Mouse (Mus musculus) layer of hippocampus, postnatal 10 days (tissue): ENCODE results near the gene Syt7. TPM values are rescaled to one million over a fixed set of nuclear protein-coding genes. Genes with fewer than 3 reads are reported as not detected.

Experiments
- DNase-seq, 2 experiments: peaks; one replicate each; pipeline ENCODE4 v3.0.0; 2021; ENCODE audit warnings: low spot score in 2 of 2
- long read RNA-seq: library from polyadenylated mRNA; stranded (forward); transcript quantifications from one replicate; pipeline ENCODE4 v2.0.0, GENCODE M21; 2023
- total RNA-seq, 2 experiments: library from RNA; stranded (reverse); gene quantifications; 2 replicates each; pipeline ENCODE4 v1.2.3; 2021

Syt7 gene
- 100 to 1,000 TPM; 210 to 226 TPM for total RNA-seq
- long read RNA-seq, full-length matches to known transcripts, result 5 of 39 reads
- long read RNA-seq, partial matches to known transcripts, result 0 of 39 reads
- long read RNA-seq, other reads (novel, unspliced or antisense), result 34 of 39 reads

DNA sequence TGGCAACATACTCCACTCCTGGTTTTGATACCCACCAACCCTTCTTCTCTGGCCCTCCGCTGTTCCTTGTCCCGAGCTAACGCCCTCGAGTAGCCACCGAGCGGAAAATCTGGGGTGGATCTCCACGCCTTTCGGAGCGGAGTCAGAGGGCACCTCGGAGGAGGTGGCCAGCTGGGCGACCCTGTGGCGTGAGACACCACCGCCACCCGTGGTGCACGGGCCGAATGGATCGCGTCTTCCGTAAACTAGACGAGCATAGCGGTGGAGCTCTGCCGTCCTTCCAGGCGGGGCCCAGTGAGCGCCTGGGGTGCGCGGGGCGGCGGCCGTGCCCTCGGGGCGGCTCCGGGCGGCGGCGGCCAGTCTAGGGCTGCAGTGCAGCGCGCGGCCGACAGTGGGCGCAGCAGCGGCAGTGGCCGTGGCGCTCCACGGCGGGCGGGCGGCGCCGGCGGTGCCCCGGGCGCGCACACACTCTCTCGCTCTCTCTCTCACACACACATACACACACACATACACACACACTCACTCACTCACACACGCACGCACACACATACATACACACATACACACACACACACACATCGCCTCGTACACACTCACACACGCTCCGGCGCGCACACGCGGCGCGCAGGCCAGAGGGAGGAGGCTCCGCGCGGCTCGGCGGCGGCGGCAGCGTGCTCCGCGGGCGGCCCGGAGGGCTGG is at the start of gene Syt7:
TSS of gene Syt7 (plus strand) at position 476 of the 699 bp plus-strand sequence.
- peak; percentile 93 for DNase-seq

GRCm38 (mm10) chr19:10339271-10339670 is 49.6 kb upstream of the Syt7 start:
- DNase-seq, result no peak

GRCm38 (mm10) chr19:10340661-10341060 is 48.2 kb upstream of the Syt7 start:
- no peak for DNase-seq

GRCm38 (mm10) chr19:10341152-10341551 is 47.7 kb upstream of the Syt7 start:
- DNase-seq, result peak; percentile 80 to 83

GRCm38 (mm10) chr19:10341817-10342439 is 47.0 kb upstream of the Syt7 start:
- DNase-seq, result peak; percentile 84 to 88

DNA sequence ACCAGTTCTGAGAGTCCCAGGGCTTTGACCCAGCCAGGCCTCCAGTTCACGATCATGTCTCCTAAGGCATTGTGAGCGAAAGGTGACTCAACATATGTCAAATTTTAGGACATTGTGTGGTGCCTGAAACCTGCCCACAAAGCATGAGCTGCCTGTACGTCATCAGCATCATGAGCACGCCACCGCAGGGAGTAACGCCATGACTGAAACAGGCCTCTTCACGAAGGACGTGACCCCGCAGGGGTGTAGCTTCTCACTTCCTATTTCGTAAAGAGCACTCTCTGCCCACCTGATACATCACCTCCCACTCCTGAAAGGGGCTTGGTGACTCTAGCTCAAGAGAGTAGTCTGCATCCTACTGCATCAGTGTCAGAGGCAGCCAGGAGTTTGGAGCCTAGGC is 45.0 kb upstream of the Syt7 start:
- no peak for DNase-seq

GRCm38 (mm10) chr19:10345696-10346095 is 43.2 kb upstream of the Syt7 start:
- no peak for DNase-seq

GRCm38 (mm10) chr19:10347628-10348273 is 41.1 kb upstream of the Syt7 start:
- no peak for DNase-seq

DNA sequence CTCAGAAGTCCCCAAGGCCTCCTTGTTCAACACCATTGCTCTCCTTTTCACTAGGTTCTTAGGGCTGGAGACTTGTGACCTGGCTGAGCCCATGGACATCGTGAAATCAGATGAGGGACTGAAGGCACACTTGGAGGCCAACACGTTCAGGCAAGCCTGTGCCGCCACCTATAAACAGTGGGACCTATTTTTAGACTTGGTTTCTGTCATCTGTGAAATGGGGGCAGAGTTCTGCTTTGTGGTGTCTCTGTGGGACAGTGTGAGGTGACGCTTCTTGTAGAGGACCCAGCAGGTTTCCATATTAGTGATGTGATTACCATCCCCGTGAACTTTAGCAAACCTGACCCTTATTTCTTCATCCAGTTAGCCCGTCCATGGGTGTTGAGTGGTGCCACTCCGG is 36.7 kb upstream of the Syt7 start:
- no peak for DNase-seq

DNA sequence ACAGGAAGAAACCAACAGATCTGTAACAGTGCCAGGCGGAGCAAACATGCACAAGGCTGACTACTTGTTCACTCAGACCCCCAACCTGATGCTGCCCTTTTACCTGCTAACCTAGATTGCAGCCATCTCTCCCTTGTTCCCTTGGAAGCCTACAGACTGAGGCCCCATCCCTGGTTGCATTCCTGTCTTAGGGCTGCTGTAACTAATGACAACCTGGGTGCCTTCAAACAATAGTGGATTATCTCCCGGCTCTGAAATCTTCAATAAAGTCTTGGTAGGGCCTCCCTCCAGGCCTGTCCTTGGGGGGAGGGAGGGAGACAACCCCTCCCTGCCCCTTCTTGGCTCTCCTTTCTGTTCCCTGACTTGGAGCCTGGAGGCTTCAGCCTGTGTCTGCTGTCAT is 34.1 kb upstream of the Syt7 start:
- no peak for DNase-seq

GRCm38 (mm10) chr19:10356845-10357503 is 31.9 kb upstream of the Syt7 start:
- no peak for DNase-seq

DNA sequence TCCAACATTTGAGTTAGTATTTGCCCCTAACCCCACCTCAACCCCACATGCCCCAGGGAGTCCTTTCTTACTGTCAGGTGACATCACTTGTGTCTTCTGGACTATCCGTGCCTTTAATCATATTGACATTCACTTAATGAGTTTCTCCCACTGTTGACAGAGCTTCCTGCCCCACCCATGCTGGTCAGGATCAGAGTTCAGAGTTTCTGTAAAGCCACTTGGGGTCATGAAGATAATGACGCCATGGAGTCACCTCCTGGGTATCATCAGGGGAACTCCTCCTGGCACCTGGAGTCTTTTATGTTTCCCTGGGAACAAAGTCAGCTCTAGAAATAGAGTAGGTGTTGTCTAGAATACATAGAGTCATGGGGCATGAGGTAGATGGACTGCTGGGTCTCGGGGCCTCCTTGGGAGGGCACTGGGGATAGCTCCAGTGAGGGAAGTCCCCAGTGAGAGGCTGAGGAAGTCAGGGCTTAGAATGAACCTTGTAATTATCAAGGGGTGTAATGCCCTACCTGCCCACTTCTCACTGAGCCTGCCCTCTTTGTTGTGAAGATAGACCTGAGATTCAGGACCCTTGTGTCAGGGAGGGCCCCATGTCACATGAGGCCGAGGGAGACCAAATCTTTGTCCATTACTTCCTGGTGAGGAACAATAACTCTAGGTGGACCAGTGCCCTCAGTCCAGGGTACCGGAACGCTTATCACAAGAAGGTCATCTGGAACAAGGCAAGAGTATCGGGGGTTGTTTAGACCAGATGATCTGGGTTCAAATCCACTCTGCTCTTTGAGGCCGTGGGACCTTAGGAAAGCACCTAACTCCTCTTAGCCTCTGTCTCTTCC is 29.6 kb upstream of the Syt7 start:
- DNase-seq, result no peak

DNA sequence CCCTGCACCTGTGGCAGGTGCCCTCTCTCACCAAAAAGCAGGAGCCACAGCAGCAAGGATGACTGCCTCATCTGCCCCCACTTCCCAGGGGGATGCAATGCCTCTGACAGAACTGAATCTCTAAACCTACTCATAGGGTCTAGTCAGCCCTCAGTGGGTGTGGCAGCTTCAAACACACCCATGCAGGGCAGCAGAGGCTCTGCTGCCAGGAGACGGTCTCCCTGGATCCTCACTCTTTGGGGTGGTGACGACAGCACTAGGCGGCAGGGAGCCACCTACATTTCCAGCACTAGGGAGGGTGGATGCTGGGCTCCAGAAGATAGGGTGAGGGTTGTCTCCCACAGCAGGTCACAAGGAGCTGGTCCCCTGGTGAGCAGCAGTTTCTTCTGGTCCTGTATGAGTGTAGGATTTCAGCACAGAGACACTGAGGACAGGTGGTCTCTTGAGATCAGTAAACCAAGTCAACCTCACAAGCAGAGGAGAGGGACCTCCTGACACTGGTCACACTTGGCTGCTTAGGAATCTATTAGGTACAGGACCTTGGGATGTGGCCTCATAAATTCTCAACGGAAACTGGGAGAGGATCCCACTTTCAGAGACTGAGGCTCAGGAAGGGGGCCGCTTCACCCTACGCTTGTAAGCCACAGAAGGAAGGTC is 26.3 kb upstream of the Syt7 start:
- DNase-seq, result no peak

DNA sequence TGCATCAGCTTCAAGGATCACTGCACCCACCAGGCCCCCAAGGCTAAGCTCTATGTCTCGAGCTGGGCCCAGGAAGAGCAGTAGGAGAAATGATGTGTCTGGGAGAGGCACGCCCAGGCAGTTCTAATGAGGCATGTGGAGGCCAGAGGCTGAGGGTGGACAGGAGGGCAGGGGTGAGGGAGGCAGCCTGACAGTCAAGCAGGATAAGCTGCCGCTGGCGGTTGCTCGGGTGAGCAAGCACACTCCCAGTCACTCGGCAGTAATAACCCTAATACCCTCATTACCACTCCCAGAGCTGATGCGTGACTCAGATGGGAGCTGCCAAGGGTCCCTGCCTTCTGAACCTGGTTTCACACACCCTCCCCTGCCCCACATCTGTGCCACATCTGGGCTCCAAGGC is 25.0 kb upstream of the Syt7 start:
- DNase-seq, result no peak

DNA sequence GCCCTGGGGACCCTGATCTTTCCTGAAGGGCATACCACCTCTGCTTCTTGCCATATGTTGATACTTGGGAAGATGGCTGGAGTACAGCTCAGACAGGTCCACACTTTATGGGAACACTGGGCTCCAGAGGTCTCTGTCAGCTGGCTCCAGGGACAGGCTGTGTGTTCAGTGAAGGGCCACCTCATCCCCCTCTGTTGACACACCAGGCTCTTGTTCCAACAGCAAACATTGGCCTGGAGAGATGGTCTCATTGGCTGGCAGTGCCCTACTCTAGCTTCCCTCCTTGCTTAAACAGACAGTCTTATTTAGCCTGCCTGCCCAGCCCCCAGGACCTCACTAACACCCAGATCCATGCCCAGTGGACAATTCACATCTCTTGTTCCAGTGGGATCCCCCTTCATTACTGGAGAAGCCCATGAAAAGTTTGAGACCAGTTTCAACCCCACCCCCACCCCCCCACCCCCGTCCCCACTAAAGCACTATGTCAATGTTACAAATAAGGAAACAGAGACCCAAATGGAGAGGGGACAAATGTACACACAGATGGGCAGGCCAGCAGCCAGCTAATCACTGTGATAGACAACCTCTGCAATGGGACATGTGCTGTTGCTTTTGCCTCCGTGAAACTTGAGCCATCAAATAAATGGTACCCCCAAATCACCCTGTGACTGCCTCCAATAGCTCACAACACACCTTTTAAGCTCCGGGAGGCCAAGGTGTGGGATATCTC is 22.6 kb upstream of the Syt7 start:
- no peak for DNase-seq

- peak; percentile 39 to 52 for DNase-seq
Observed at GRCm38 (mm10) chr19:10367802-10368201, 21.1 kb upstream of the Syt7 start.

- DNase-seq, result no peak
Observed at GRCm38 (mm10) chr19:10369936-10370335, 19.0 kb upstream of the Syt7 start.

- no peak for DNase-seq
Observed at GRCm38 (mm10) chr19:10373191-10373590, 15.7 kb upstream of the Syt7 start.

DNA sequence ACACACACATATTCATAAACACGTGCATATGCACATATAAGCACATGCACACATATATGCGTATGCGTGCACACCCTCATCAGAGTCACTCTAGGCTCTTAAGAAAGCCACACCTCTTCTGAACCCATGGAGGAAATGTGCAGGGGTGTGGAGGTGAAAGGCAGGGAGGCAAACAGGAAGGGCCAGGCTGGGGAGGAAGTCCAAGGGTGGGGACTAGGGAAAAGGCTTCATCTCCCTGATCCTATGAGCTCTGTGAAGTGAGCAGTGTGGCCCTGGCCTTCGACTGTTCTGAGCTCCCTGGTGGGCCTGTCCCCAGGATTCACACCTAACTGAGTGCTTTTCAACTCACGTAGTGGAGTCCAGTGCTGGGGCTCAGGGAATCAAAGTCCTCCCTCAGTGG is 13.6 kb upstream of the Syt7 start:
- no peak for DNase-seq

DNA sequence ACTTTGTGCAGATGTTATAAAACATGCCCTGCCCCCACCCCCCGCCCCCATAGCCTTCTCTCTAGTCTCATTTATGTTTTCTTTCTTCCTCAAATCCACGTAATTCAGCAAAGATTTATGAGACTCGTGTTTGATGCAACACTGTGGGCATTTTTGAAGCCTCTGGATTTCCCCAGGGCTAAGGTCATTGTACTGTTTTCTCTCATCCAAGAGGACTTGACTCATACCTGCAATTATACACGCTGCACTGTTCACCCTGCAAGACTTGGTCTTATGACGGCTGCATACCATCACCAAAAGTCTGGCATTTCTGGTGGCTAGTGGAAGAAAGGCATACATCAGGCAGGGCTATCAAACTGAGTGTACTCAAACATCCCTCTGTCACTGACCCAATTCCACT is 8.9 kb upstream of the Syt7 start:
- DNase-seq, result no peak
